Mouse (Mus musculus) heart, postnatal 0 days (tissue): ENCODE measurements around the gene Nhej1.

Source experiments
- CTCF ChIP-seq: IDR thresholded peaks from 2 replicates; pipeline ENCODE4 v1.5.1; 2016; ENCODE audit warnings: antibody characterized with exemption, control low read depth, low read depth
- EP300 ChIP-seq: IDR thresholded peaks from 2 replicates; pipeline ENCODE4 v1.6.1; 2016; ENCODE audit warnings: antibody characterized with exemption, low read depth

DNA sequence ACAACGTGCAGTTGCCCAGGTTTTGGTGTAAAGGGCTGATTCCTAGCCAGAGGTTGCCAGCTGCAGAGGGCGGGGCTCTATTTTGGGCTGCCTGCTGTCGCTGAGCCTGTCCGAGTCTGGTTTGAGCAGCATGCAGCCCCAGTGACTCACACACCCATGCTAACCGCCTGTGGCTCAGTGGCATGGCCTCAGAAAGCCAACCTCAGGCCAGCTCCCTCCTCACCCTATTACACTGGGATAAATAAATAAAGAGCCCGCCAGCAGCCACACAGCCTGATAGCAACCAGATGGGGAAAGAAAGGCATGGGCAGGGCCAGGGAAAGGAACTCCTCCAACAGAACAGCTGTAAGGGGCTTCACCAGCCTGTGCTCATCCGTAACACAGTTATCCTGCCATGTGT, 84.6 kb downstream of the Nhej1 start:
- TF ChIP-seq CTCF: no peak
- TF ChIP-seq EP300: no peak
